Mouse (Mus musculus): Measurements from ENCODE around the gene Cphx3.
"Not testable (repeated sequence)": the region's sequence is repeated elsewhere in the genome, so short reads cannot be mapped to it uniquely, and the experiment has no call there.

Cphx3 gene

GRCm38 (mm10) chr14:26081997-26082396, at the start of gene Cphx3:
Gene Cphx3 (plus strand): TSS chr14:26082297.
- DNase-seq (ENCODE audit: low spot score in 2 of 2): not testable (repeated sequence)

GRCm38 (mm10) chr14:26034364-26034763, 47.7 kb upstream of the Cphx3 start:
- DNase-seq (ENCODE audit: low spot score in 2 of 2): not testable (repeated sequence)

GRCm38 (mm10) chr14:26035439-26035838, 46.7 kb upstream of the Cphx3 start:
- not testable (repeated sequence) for DNase-seq (ENCODE audit: low spot score in 2 of 2)

- not testable (repeated sequence) for DNase-seq (ENCODE audit: low spot score in 2 of 2)
These were observed 39.5 kb upstream of the Cphx3 start, which contains the start of gene Gm9780 for GRCm38 (mm10) chr14:26042611-26043010. Gene Gm9780 (minus strand): TSS chr14:26042711.

- DNase-seq (ENCODE audit: low spot score in 2 of 2): not testable (repeated sequence)
These were observed 37.1 kb upstream of the Cphx3 start for GRCm38 (mm10) chr14:26045007-26045406.

- not testable (repeated sequence) for DNase-seq (ENCODE audit: low spot score in 2 of 2)
These were observed 35.1 kb upstream of the Cphx3 start for GRCm38 (mm10) chr14:26047026-26047425.

GRCm38 (mm10) chr14:26048767-26049166, 33.3 kb upstream of the Cphx3 start:
- not testable (repeated sequence) for DNase-seq (ENCODE audit: low spot score in 2 of 2)

GRCm38 (mm10) chr14:26058184-26058583, 23.9 kb upstream of the Cphx3 start:
- DNase-seq (ENCODE audit: low spot score in 2 of 2): not testable (repeated sequence)

GRCm38 (mm10) chr14:26059362-26059761, 22.7 kb upstream of the Cphx3 start:
- DNase-seq (ENCODE audit: low spot score in 2 of 2): not testable (repeated sequence)

- not testable (repeated sequence) for DNase-seq (ENCODE audit: low spot score in 2 of 2)
These were observed 15.3 kb upstream of the Cphx3 start for GRCm38 (mm10) chr14:26066574-26067324.

GRCm38 (mm10) chr14:26067325-26067633, 14.8 kb upstream of the Cphx3 start, which contains the start of gene Tmem254c:
Gene Tmem254c (minus strand): TSS chr14:26067355.
- not testable (repeated sequence) for DNase-seq (ENCODE audit: low spot score in 2 of 2)

- DNase-seq (ENCODE audit: low spot score in 2 of 2): not testable (repeated sequence)
These were observed 5.3 kb upstream of the Cphx3 start for GRCm38 (mm10) chr14:26076620-26077390.

GRCm38 (mm10) chr14:26081216-26081615, 881 bp upstream of the Cphx3 start, which contains the start of gene Cphx2:
Gene Cphx2 (plus strand): TSS chr14:26081516.
- not testable (repeated sequence) for DNase-seq (ENCODE audit: low spot score in 2 of 2)

GRCm38 (mm10) chr14:26097622-26098021, 15.5 kb downstream of the Cphx3 start:
- DNase-seq (ENCODE audit: low spot score in 2 of 2): not testable (repeated sequence)

- not testable (repeated sequence) for DNase-seq (ENCODE audit: low spot score in 2 of 2)
These were observed 36.1 kb downstream of the Cphx3 start, which contains the start of gene Duxbl2 for GRCm38 (mm10) chr14:26118150-26118549. Gene Duxbl2 (plus strand): TSS chr14:26118349.

GRCm38 (mm10) chr14:26118550-26119000, 36.5 kb downstream of the Cphx3 start:
- not testable (repeated sequence) for DNase-seq (ENCODE audit: low spot score in 2 of 2)

GRCm38 (mm10) chr14:26119095-26119494, 37.0 kb downstream of the Cphx3 start:
- DNase-seq (ENCODE audit: low spot score in 2 of 2): not testable (repeated sequence)

GRCm38 (mm10) chr14:26147095-26147494, 65.0 kb downstream of the Cphx3 start:
- DNase-seq (ENCODE audit: low spot score in 2 of 2): not testable (repeated sequence)

- DNase-seq (ENCODE audit: low spot score in 2 of 2): not testable (repeated sequence)
These were observed 73.9 kb downstream of the Cphx3 start for GRCm38 (mm10) chr14:26156032-26156431.

GRCm38 (mm10) chr14:26161156-26161555, 79.1 kb downstream of the Cphx3 start:
- DNase-seq (ENCODE audit: low spot score in 2 of 2): not testable (repeated sequence)

GRCm38 (mm10) chr14:26162423-26162822, 80.3 kb downstream of the Cphx3 start:
- DNase-seq (ENCODE audit: low spot score in 2 of 2): not testable (repeated sequence)

GRCm38 (mm10) chr14:26165266-26165665, 83.2 kb downstream of the Cphx3 start:
- DNase-seq (ENCODE audit: low spot score in 2 of 2): not testable (repeated sequence)
